ENCODE assay signal across 9 mouse cellular contexts in the genomic region with DNA sequence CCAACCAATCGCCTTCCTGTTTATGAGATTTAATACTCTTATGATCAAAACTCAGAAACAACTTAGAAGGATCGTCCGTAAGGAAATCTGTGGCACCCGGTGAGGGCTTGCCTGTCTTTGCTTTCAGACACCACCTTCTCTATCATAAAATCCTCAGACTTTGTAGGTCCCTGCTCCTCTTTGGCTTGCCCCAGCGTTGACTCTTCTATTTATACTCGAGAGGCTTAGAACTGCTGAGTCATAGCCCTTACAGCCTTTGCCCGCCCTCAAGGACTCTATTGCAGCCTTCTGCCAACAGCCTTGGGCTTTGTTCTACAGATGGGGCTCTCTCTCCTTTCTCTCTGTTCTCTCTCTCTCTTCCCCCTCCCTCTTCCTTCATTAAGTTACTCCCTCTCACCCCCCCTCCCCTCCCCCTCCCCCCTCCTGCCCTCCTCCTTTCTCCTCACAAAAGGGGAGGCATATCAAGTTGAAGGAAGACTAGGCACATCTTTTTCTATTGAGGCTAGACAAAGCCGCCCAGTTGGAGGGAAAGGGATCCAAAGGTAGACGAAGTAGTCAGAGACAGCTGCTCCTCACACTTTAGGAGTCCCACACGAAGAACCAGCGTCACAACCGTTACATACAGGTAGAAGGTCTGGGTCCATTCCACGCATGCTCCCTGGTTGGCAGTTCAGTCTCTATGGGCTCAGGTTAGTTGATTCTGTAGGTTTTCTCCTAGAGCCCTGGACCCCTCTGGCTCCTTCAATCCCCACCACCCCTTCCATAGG. TPM values are rescaled to one million over a fixed set of nuclear protein-coding genes. Genes with fewer than 3 reads are reported as not detected.
DNase-seq lines count a peak whose midpoint lies in the region; ATAC-seq and TF ChIP-seq lines count a peak whose summit lies in the region.
"Had no signal": no experiment of that assay in that cellular context is flagged by ENCODE, and none has a peak within 500 bp of the region (broad histone marks: within the 10 kb centered on the region; RNA-seq: fewer than 3 reads in every experiment).

No protein-coding gene starts in this region.

- WGBS in hindbrain, embryonic 10.5 days, result 46% methylated on average over 13 of the region's 13 CpGs
- 37% methylated on average over 13 of the region's 13 CpGs for WGBS in hindbrain, embryonic 16.5 days
- 48% methylated on average over 13 of the region's 13 CpGs for WGBS in liver, embryonic 15.5 days (ENCODE audit: insufficient replicate concordance)
- 49% methylated on average over 13 of the region's 13 CpGs for WGBS in thymus, adult 2 months

- intact Hi-C loops in heart, postnatal 14 days (cut with DNase I), result no loop called here

- TF ChIP-seq CTCF in thymus, adult 2 months (IDR thresholded peaks at IDR 0.05; ENCODE audit: borderline replicate concordance, control insufficient read depth, extremely low read depth, insufficient read depth, low read length, poor library complexity), result no peak

- peak overlapping the region; percentile 62 for H3K27ac ChIP-seq in hindbrain, embryonic 10.5 days
- H3K27ac ChIP-seq in hindbrain, embryonic 16.5 days (ENCODE audit: low read depth, low read length), result no peak overlapping the region
- peak overlapping the region; percentile 41 for H3K27ac ChIP-seq in liver, embryonic 15.5 days (replicated peaks)
- H3K27ac ChIP-seq in thymus, adult 2 months (ENCODE audit: control insufficient read depth, insufficient read depth, low read length), result peak overlapping the region; percentile 16; the same call in 1 of the 2 replicates

- H3K9me3 ChIP-seq in hindbrain, embryonic 10.5 days, result no peaks in the 10 kb centered on the region
- no peaks in the 10 kb centered on the region for H3K9me3 ChIP-seq in hindbrain, embryonic 16.5 days (ENCODE audit: control insufficient read depth, low read length)
- no peaks in the 10 kb centered on the region for H3K9me3 ChIP-seq in liver, embryonic 15.5 days (replicated peaks)

- ATAC-seq in hindbrain, embryonic 16.5 days, result no peak
- peak; percentile 97 for ATAC-seq in common myeloid progenitor, adult 5-6 weeks (replicated peaks; ENCODE audit: low read depth, poor library complexity, severe bottlenecking)
- peak; percentile 83 for ATAC-seq in liver, embryonic 15.5 days (ENCODE audit: insufficient read depth)
- ATAC-seq: Patski had no signal

- H3K27me3 ChIP-seq in hindbrain, embryonic 10.5 days (ENCODE audit: insufficient read depth, poor library complexity, severe bottlenecking), result no peaks in the 10 kb centered on the region
- no peaks in the 10 kb centered on the region for H3K27me3 ChIP-seq in hindbrain, embryonic 16.5 days (replicated peaks; ENCODE audit: control insufficient read depth, insufficient read depth, low read length)
- no peaks in the 10 kb centered on the region for H3K27me3 ChIP-seq in liver, embryonic 15.5 days
- H3K27me3 ChIP-seq in thymus, adult 2 months (ENCODE audit: control insufficient read depth, insufficient read depth, low read length), result no peaks in the 10 kb centered on the region
- H3K27me3 ChIP-seq: Patski had no signal

- H3K36me3 ChIP-seq in hindbrain, embryonic 10.5 days, result no peaks in the 10 kb centered on the region
- H3K36me3 ChIP-seq in hindbrain, embryonic 16.5 days (ENCODE audit: control insufficient read depth, insufficient read depth, low read length), result no peaks in the 10 kb centered on the region
- H3K36me3 ChIP-seq in liver, embryonic 15.5 days (replicated peaks), result no peaks in the 10 kb centered on the region
- H3K36me3 ChIP-seq in thymus, adult 2 months (ENCODE audit: control insufficient read depth, insufficient read depth, low read length), result no peaks in the 10 kb centered on the region

- TF ChIP-seq POLR2A in thymus, adult 2 months (IDR thresholded peaks at IDR 0.05; ENCODE audit: control insufficient read depth, extremely low read depth, insufficient read depth, low read length, poor library complexity), result no peak

- H3K4me1 ChIP-seq in hindbrain, embryonic 10.5 days (replicated peaks), result peaks cover 26% of the 10 kb centered on the region
- no peaks in the 10 kb centered on the region for H3K4me1 ChIP-seq in hindbrain, embryonic 16.5 days (ENCODE audit: control insufficient read depth, insufficient read depth, low read depth, low read length)
- peaks cover 14% of the 10 kb centered on the region for H3K4me1 ChIP-seq in liver, embryonic 15.5 days (replicated peaks)
- peaks cover 6% of the 10 kb centered on the region for H3K4me1 ChIP-seq in thymus, adult 2 months (replicated peaks; ENCODE audit: control insufficient read depth, insufficient read depth, low read length)

- DNase-seq in hindbrain, embryonic 10.5 days (ENCODE audit: low spot score), result peak; percentile 41
- DNase-seq in heart, postnatal 14 days, result peak; percentile 35 to 53
- DNase-seq in thymus, adult 2 months, result peak; percentile 37
- no peak for DNase-seq in urinary bladder, postnatal 10 days (ENCODE audit: low spot score)
- no peak for DNase-seq in frontal cortex, postnatal 25 days (ENCODE audit: low spot score in 2 of 2)

- no peak overlapping the region for H3K4me3 ChIP-seq in hindbrain, embryonic 10.5 days
- H3K4me3 ChIP-seq in hindbrain, embryonic 16.5 days (ENCODE audit: low read length), result no peak overlapping the region
- H3K4me3 ChIP-seq in liver, embryonic 15.5 days (replicated peaks), result no peak overlapping the region
- H3K4me3 ChIP-seq in thymus, adult 2 months (ENCODE audit: control insufficient read depth, insufficient read depth, low read length), result no peak overlapping the region

- no peak overlapping the region for H3K9ac ChIP-seq in hindbrain, embryonic 16.5 days (ENCODE audit: low read depth, low read length)
- no peak overlapping the region for H3K9ac ChIP-seq in liver, embryonic 15.5 days

- no peak overlapping the region for H3K4me2 ChIP-seq in hindbrain, embryonic 16.5 days (ENCODE audit: low read length)
- H3K4me2 ChIP-seq in liver, embryonic 15.5 days, result peak overlapping the region; percentile 30; the same call in 1 of the 2 replicates

RNA-seq across cellular contexts. Expression of gene Cyb5b, which starts 10.6 kb away (rescaled TPM):
- polyA plus RNA-seq in hindbrain, embryonic 10.5 days (2016; fragmentation: Nextera tagmentation; extraction: Ambion mirVana), result 138 and 157 TPM in 2 replicates
- 98.8 and 112 TPM in 2 replicates for polyA plus RNA-seq in hindbrain, embryonic 16.5 days (2015; fragmentation: Nextera tagmentation; extraction: Ambion mirVana)
- total RNA-seq in common myeloid progenitor, adult 5-6 weeks (2017), result 56.5 and 72.9 TPM in 2 replicates
- 10 to 100 TPM; 35.0 to 39.5 TPM for total RNA-seq in heart, postnatal 14 days (2021)
- polyA plus RNA-seq in liver, embryonic 15.5 days (2015; fragmentation: Nextera tagmentation; extraction: Ambion mirVana), result 23.8 and 24.5 TPM in 2 replicates
- 62.1 and 65.6 TPM in 2 replicates for polyA plus RNA-seq in thymus, adult 2 months (2012; rRNA removed)

RNA-seq across cellular contexts. Expression of gene Terf2, which starts 43.5 kb away (rescaled TPM):
- polyA plus RNA-seq in hindbrain, embryonic 10.5 days (2016; fragmentation: Nextera tagmentation; extraction: Ambion mirVana), result 17.6 and 18.5 TPM in 2 replicates
- 22.5 and 24.1 TPM in 2 replicates for polyA plus RNA-seq in hindbrain, embryonic 16.5 days (2015; fragmentation: Nextera tagmentation; extraction: Ambion mirVana)
- 32.9 and 37.2 TPM in 2 replicates for total RNA-seq in common myeloid progenitor, adult 5-6 weeks (2017)
- total RNA-seq in heart, postnatal 14 days (2021), result 10 to 100 TPM; 14.4 to 15.0 TPM
- 6.4 and 6.8 TPM in 2 replicates for polyA plus RNA-seq in liver, embryonic 15.5 days (2015; fragmentation: Nextera tagmentation; extraction: Ambion mirVana)
- 30.9 and 31.5 TPM in 2 replicates for polyA plus RNA-seq in thymus, adult 2 months (2012; rRNA removed)

Comparison
In these comparisons a context has a peak if more than half of its experiments do, and no peak if none do; other contexts are left out.
1. DNase-seq: peak in hindbrain, embryonic 10.5 days (single experiment), heart, postnatal 14 days (2 of 2) and thymus, adult 2 months (single experiment); none in urinary bladder, postnatal 10 days (single experiment) and frontal cortex, postnatal 25 days (0 of 2).